Mouse (Mus musculus) thymus, postnatal 4 days (tissue): ENCODE measurements around the gene Slc5a2.

ENCODE experiments used
- DNase-seq: peaks from one replicate; pipeline ENCODE4 v3.0.0; 2021

Slc5a2 gene

DNA sequence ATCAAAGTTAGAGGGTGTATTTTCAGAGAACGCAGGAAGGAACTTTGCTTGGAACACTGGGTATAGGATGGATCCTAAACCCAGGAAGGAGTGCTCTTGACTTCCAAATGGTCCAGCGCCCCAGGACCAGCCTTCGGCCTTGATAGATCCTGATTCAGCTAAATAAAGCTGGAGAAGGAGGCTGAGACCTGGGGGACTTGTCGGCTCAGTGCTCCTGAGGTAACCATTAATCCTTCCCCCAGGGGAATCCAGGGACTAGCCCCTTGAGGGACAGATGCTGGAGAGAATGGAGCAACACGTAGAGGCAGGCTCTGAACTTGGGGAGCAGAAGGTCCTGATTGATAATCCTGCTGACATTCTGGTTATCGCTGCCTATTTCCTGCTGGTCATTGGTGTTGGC, at the start of gene Slc5a2:
TSS of gene Slc5a2 (plus strand) at position 247 of the 400 bp plus-strand sequence.
- DNase-seq, result no peak

DNA sequence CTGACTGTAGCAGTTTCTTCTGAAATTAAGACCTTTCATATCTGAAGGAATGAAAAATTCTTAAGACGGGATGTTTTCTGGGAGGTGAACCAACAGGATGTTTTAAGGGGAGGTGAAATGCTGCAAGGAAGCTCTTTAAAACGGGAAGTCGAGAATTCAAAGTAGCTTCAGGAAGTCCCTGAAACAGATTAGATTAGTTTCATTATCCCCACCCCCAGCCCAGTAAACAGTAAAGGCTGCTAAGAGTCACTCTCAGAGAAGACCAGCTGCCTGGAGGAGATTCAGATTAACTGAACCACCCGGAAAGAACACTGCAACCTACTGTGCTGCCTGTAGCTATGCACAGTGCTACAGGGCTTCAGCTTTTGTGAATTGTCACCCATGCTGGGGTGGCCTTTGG, 45.5 kb upstream of the Slc5a2 start:
- no peak for DNase-seq

DNA sequence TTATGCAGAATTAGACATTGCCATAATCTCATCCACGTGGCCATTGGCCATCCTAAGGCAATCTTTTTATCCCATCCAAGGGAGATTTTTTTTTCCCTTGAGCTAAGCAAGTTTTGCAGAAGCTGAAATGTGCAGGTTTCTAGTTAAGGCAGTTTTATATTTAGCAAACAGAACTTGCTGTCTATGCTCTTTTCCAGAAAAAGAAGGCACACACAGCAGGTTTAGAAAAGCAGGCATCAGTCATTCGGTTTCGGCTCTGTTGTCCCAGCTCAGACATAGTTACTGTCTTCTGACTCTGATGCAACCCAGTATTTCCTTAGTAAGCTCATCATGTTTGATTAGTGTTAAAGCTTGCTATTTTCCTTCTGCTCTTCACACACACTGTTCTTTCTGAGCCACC, 44.5 kb upstream of the Slc5a2 start:
- no peak for DNase-seq

DNA sequence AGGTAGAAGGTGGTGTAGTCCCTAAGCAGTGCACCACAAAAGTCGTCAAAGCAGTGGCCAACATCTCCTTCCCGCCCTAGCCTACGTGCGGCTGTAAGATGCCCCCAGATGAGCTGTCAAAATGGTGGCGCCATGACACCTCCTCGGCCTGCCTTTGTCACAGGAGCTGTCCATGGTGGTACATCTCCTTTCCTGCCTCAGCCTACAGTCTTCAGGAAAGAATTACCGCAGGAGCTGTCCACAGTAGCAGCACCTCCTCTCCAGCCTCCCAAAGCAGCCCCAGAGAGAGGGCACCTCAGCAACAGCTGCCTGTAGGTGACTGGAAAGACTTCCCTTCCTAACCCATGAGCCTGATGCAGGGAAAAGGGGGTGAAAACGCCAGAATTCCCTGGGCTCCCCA, 33.7 kb upstream of the Slc5a2 start:
- peak; percentile 26 for DNase-seq

DNA sequence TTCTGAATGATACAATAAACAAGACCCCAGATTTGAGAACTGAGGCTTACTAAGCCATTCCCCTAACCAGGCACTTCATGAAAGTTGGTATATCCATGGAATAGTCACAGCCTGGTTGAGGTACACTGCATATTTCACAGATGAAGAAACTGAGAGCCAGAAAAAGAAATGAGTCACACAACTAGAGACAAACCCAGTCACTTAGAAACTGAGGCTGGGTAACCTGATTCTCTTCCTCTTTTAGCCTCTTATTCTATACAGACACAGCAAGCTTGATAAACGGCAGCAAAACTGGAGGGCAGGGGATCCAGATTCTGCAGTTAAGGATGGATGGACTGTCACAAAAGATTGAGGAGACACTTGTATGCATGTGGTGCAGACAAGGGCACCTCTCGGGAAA, 30.7 kb upstream of the Slc5a2 start:
- DNase-seq, result no peak

DNA sequence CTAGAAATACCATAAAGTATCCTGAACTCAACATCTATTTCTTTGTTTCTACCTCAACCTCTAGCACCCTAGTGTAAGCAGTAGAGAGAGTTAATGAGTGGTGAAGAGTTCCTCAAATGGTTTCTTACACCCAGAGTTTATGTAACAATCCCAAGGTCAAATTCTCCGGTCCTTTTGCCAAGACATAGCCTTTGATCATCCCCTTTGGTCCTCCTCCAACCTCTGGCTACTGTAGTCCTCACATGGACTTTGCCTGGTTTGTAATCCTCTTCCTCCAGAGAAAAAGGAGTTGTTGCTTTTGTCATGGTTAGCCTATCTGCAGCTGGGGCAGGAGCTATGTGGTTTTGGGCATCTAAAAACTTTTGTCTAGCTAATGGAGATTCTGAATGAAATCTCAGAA, 30.0 kb upstream of the Slc5a2 start:
- DNase-seq, result no peak

DNA sequence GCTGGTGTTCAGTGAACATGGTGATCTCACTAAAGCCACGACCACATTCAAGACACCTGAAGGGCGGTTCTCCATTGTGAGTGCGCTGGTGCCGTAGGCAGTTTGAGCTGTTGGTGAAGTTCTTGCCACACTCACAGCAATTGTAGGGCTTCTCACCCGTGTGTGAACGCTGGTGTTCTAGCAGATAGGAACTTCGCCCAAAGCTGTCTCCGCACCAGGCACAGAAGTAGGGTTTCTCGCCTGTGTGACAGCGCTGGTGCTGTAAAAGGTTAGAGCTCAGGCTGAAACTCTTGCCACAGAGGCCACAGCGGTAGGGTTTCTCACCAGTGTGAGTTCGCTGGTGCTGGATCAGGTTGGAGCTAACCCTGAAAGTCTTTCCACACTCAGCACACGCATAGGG, 29.0 kb upstream of the Slc5a2 start:
- DNase-seq, result no peak

DNA sequence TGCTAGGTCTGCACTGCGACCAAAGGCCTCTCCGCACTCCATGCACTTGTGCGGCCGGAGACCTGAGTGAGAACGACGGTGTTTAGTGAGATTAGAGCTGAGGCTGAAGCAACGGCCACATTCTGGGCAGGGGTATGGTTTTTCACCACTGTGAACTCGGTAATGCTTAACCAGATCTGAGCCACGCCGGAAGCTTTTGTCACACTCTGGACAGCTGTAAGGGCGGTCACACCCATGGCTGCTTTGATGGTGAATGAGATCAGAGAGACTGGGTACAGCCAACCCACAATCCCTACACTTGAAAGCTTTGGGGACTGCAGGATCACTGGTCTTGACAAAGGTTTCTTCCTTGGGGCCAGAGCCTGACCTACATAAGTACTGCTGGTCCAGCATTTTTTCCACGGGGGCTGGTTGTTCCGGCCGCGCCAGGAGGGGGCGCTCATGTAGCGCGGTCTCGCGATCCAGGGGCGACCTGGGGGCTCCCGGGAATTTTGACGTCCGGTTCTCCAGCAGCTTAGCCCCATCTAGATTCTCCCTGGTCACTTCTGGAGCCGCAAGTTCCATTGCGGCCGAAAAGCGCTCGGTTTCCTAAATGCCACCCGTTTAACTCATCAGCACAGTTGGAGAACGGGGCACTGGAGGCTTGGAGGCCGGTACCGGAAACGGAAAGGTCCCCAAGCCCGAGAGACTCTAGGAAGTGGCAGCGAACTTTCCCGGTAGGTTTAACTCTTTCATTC, 28.4 kb upstream of the Slc5a2 start, which contains the start of gene Armc5:
TSS of gene Armc5 (plus strand) at position 487 of the 737 bp plus-strand sequence.
- peak; percentile 87 for DNase-seq

DNA sequence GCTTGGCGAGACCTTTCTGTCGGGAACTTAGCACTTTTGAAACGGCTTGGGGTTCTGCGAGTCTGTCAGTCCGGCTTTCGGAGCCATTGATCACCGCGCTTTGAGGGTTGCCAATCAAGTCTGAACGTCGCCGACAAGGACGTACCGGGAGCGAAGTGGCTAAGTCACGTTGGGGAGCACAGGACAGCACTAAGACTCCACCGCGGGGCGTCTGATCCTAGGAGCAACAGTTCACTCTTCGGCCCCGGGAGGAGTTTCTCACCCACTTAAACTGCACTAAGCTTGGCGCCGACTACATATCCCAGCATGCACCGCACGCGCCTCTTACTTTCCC, 27.9 kb upstream of the Slc5a2 start:
- no peak for DNase-seq

DNA sequence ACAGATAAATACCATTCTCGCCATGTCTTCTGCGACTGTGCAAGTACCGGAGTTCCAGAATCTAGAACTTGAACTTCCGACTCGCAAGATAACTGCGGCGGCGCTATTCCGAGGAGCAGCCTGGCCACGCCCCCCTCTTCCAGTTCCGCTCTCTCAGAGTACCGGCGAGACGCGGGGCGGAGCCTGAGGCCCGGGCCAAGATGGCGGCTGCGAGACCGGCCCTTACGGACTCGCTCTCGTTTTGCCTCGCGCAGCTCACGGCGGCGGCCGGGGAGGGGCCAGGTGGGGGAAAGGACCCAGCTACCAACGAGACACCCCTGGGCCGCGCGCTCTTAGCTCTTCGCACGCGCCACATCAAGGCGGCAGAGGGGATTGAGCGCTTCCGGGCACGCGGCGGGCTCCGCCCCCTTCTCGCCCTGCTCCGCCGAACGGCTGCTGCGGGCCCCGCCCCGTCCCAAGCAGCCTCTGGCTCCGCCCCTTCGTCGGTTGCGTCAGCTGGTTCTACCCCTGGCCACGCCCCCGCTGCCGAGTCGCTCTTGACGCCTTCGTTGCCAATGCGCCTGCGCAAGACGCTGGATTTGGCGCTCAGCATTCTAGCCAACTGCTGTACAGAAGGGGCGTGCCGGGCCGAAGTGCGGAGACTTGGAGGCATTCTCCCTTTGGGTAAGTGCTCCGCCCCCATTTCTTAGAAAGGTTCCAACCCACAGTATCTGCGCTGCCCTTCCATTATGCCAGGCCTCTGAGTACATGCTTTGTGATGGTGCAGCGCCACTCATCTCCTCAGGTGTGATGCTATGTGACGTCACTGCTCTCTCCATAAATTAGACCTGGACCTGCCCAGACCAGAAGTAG, 27.3 kb upstream of the Slc5a2 start, which contains the start of gene 9130023H24Rik:
TSS of gene 9130023H24Rik (minus strand) at position 105 of the 852 bp plus-strand sequence.
- DNase-seq, result peak; percentile 100

DNA sequence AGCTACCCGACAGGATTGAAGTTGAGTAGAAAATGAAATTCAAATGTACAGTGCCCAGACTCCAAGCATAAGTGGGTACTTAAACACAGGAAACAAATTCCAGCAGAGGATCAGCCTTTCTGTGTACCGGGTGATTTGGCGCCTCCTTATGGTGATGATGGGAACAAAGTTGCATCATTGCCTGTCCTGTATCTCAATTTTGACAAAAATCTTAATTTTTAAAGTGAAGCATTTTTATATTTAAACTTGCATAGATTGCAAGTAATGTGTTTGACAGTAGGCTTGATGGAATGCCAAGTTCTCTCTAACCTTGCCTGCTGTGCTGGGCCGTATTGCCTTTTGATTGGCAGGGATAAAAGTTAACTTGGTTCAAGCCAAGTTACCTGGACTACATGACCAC, 26.5 kb upstream of the Slc5a2 start:
- peak; percentile 67 for DNase-seq

DNA sequence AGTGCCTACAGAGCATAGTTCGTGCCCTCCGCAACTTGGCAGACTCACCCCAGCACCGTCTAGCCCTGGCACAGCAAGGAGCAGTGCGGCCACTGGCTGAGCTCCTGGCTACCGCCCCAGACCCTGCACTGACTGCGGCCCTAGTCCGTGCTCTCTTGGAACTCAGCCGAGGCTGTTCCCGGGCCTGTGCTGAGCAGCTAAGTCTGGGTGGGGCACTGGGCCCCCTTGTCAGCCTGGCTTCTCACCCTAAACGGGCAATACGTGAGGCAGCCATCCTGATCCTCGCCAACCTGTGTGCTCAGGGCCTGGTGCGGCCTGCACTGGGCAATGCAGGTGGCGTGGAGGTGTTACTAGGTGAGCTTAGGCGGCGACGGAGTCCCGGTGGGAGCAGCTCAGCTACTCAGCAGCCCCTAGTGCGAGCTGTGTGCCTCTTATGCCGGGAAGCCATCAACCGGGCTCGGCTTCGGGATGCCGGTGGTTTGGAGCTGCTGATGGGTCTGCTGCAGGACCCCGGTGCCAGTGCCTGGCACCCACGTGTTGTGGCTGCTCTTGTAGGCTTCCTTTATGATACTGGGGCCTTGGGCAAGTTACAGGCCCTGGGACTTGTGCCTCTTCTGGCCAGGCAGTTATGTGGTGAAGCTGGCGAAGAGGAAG, 25.2 kb upstream of the Slc5a2 start:
- DNase-seq, result no peak

DNA sequence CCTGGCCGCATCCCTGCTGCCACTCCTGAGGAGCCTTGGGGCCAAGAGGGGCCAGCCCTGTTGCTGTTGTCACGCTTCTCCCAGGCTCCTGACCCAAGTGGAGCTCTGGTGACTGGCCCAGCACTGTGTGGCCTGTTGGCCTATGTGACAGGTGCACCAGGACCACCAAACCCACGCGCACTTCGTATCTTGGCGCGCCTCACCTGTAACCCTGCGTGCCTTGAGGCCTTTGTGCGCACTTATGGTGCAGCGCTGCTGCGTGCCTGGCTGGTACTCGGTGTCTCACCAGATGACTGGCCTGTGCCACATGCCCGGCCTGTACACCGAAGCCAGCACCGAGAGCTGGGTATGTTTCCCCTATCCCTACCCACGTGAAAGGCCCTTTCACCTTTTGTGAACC, 23.1 kb upstream of the Slc5a2 start:
- no peak for DNase-seq

DNA sequence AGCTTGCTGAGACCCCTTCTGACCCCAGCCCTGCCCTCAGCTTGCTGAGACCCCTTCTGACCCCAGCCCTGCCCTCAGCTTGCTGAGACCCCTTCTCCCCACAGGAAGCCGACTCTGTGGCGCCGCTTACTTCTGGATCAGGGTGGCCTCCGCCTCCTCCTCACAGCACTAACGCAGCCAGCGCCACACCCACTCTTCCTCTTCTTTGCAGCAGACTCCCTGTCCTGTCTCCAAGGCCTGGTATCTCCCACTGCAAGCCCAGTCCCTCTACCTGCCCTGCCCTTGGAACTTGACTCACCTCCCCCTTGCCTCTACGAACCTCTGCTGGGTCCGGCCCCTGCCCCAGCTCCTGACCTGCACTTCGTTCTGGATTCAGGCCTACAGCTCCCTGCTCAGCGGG, 21.5 kb upstream of the Slc5a2 start:
- no peak for DNase-seq

DNA sequence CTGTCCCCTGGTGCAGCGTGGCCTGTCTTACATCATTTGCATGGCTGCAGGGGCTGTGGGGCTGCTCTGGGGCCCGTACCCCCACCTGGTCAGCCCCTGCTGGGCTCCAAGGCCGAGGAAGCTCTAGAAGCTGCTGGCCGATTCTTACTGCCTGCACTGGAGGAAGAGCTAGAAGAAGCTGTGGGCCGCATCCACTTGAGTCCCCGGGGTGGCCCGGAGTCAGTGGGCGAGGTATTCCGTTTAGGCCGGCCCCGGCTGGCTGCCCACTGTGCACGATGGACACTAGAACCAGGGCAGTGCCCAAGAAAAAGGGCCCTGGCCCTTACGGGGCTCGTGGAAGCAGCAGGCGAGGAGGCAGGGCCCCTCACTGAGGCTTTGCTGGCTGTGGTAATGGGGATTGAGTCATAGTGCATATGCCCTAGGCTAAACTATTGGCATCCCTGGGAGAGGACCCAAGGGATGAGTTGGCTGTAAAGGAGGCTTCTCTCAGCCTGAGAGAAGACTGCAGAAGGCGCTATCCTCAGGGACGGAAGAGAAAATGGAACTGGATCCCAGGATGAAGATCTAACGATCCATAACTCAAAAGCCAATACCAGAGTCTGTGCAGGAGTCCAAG, 20.9 kb upstream of the Slc5a2 start:
- DNase-seq, result no peak

DNA sequence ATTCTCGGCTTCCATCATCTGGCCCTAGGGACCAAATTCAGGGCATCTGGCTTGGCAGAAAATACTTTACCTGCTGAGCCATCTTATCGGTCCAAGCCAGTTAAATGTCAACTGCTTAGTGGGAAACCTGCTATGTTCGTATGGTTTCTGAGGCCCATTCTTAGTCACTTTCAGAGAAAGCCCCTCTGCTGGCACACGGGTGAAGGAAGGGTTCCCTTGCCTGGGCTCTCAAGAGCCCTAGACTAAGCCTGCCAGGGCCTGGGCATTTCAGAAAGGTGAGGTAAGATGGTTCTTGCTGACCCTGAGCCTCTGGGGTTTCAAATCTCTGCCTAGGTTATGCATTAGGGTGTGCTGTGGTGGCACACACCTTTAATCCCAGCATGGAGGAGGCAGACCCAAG, 19.9 kb upstream of the Slc5a2 start:
- DNase-seq, result no peak

DNA sequence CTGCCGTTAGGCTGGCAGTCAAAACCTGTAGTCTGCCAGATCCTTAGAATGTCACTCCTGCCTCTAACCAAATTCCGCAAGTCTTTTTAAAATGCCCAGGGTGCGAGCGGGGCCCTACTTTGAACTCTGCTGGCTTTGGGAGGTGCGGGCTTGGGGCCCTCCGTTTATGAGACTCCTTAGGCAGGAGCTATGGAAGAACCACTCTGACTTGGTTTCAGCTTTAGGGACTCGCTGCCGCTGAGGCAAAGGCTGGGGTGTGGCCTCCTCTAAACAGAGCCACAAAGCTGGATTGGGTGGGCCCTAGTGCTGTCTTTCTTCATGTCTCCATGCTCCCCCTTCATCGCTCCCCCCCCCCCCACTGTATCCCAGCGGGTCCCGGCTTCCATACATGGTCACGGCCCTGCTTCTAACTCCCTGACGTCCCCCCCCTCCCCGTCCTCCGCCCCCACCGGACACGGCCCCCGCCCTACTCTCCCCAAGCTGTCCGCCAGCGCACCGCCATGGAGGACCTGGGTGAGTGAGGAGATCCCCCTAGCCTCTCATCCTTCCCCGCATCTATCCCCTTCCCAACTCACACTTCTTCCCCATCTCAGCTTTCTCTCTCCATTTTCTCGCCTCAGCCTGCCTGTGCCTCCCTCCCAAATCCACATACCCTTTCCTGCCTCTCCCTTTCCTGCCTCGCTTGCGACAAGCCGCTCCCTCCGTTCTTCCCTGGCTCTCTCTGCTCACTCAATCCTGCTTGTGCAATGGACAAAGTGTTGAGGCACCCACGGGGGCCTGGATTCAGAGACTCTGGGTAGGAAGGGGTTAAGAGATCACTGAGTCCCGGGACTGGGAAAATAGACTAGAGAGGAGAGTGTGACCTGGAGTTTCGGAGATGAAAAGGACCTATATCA, 18.7 kb upstream of the Slc5a2 start, which contains the start of gene Tgfb1i1:
TSS of gene Tgfb1i1 (plus strand) at position 317 of the 896 bp plus-strand sequence.
- no peak for DNase-seq

DNA sequence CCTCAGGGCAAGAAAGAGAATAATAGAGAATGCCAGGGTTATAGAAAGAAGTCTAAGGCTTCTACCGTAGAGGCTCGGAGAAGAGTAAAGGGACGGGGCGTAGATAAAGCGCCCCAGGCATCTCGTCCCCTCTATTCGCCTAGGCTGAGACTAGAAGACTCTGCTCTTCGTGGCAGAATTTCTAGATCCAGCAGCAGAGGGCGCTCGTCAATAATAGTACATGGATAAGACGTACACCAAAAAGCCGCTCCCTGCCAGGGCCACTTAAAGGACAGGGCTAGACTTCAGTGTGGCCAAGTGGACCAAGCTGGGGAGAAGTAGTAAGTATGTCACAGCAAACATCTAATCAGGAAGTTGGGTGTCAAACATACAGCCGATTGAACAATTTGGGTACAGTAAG, 18.0 kb upstream of the Slc5a2 start:
- DNase-seq, result peak; percentile 92

DNA sequence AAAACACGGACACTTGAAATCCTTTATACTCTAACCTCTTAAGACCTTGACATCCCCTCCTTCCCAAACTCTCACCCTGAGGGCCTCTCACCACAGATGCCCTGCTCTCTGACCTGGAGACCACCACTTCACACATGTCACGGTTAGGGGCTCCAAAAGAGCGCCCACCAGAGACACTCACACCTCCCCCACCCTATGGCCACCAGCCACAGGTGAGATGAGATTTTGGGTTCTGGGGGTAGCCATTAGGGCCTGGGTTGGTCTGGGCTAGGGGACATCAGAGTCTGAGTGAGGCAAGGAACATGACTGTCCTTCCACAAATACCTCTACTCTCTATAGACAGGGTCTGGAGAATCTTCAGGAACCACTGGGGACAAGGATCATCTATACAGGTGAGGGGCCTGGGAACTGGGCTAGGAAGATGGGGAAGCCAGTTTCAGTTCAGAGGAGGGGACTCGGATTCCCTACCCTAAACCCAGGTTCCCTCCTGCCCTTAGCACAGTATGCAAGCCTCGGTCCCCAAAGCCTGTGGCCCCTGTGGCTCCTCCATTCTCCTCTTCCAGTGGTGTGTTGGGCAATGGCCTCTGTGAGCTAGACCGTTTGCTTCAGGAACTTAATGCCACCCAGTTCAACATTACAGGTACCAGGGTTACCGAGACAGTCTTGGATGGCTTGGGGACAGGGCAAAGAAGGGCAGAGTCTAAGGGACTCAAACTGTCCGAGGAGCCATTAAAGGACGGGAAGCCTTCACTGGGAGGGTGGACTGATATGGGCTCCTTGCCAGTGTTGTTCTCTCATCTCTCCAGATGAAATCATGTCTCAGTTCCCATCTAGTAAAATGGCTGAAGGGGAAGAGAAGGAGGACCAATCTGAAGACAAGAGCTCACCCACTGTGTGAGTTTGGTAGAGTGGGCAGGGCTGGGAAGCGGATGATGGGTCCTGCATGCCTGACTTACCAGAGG, 17.1 kb upstream of the Slc5a2 start:
- no peak for DNase-seq

DNA sequence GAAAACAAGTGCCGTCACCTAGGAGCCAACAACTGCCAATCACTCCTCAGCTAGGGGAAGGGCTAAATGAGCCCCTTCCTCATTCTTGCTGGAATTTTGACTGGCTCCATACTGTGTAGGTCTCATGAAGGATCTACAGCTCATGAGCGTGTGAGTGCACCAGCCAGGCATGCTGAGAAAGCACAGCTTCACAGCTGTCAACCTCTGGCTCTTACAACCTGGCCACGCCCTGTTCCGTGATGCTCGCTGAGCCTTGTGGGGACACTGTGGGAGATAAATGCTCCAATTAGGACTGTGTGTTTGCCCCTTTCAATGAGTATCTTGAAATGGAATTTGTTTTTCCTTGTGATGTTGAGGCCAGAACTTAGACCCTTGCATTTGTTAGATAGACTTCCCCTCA, 15.5 kb upstream of the Slc5a2 start:
- no peak for DNase-seq

DNA sequence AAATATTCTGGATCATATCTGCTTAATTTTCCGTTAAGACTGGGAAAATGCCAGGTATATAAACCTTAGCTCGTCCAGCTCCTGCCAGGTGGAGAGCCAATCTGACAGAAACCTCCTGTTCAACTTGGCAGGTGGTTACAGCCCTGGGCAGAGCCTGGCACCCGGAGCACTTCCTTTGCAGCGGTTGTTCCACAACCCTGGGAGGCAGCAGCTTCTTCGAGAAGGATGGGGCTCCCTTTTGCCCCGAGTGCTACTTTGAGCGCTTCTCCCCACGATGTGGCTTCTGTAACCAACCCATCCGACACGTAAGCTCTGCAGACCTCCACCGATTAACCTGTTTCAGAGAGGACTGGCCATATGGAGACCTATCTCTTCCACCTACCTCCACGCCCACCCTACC, 13.5 kb upstream of the Slc5a2 start:
- peak; percentile 53 for DNase-seq
